Mouse (Mus musculus): ENCODE results near the gene Usp2. TPM values are rescaled to one million over a fixed set of nuclear protein-coding genes. Genes with fewer than 3 reads are reported as not detected.
"Not testable (repeated sequence)": the region's sequence is repeated elsewhere in the genome, so short reads cannot be mapped to it uniquely, and the experiment has no call there.

The Usp2 gene
- total RNA-seq, 1 experiment: 3.9 TPM

- Histone ChIP-seq H3K9ac (ENCODE audit: insufficient read depth, low read depth, low read length, poor library complexity, severe bottlenecking) (peak overlapping the region; percentile 68), H3K9me3 (ENCODE audit: control insufficient read depth, insufficient read depth, low read depth, low read length) (no peaks in the 10 kb centered on the region), H3K36me3 (ENCODE audit: control insufficient read depth, insufficient read depth, low read length, poor library complexity, severe bottlenecking) (peaks cover 17% of the 10 kb centered on the region; the same call in 1 of the 2 replicates), H3K27ac (ENCODE audit: insufficient read depth, low read depth, low read length, poor library complexity, severe bottlenecking) (no peak overlapping the region), H3K4me1 (ENCODE audit: control insufficient read depth in 2 of 2, insufficient read depth in 2 of 2, low read length in 2 of 2, poor library complexity in 1 of 2) (peaks cover 0 to 19% of the 10 kb centered on the region in 2 experiments; a peak in 2 of 4 replicates), H3K4me3 (ENCODE audit: insufficient read depth in 1 of 2, low read depth in 1 of 2, low read length in 2 of 2, poor library complexity in 1 of 2, severe bottlenecking in 1 of 2) (peak overlapping the region; percentile 5 to 66; a peak in 3 of 4 replicates)
- in situ Hi-C loops (cut with MboI; ENCODE audit: low sequenced_read_pairs in 2 of 2, unreplicated experiment in 2 of 2): no loop called here
- no peak for DNase-seq (ENCODE audit: low read depth, low spot score)
- TF ChIP-seq ZNF384 (IDR thresholded peaks at IDR 0.05; ENCODE audit: low read depth, low read length) (no peak), ZC3H11A (IDR thresholded peaks at IDR 0.05; ENCODE audit: borderline replicate concordance, low read depth, low read length) (no peak), CHD2 (IDR thresholded peaks at IDR 0.05; ENCODE audit: low read depth, low read length) (no peak), MAFK (IDR thresholded peaks at IDR 0.05; ENCODE audit: insufficient read depth, low read depth, low read length) (no peak), HCFC1 (IDR thresholded peaks at IDR 0.05; ENCODE audit: borderline replicate concordance, insufficient read depth, low read length) (no peak)
These were observed 40.8 kb downstream of the Usp2 start for GRCm38 (mm10) chr9:44107557-44108179.

- H3K4me1 ChIP-seq (ENCODE audit: control insufficient read depth in 2 of 2, insufficient read depth in 2 of 2, low read length in 2 of 2, poor library complexity in 1 of 2): peaks cover 0 to 19% of the 10 kb centered on the region in 2 experiments; a peak in 2 of 4 replicates
- DNase-seq (ENCODE audit: low read depth, low spot score): no peak
- in situ Hi-C loops (cut with MboI; ENCODE audit: low sequenced_read_pairs in 2 of 2, unreplicated experiment in 2 of 2): no loop called here
- peaks cover 17% of the 10 kb centered on the region; the same call in 1 of the 2 replicates for H3K36me3 ChIP-seq (ENCODE audit: control insufficient read depth, insufficient read depth, low read length, poor library complexity, severe bottlenecking)
- peak overlapping the region; percentile 68; the same call in 1 of the 2 replicates for H3K9ac ChIP-seq (ENCODE audit: insufficient read depth, low read depth, low read length, poor library complexity, severe bottlenecking)
- H3K4me3 ChIP-seq (ENCODE audit: insufficient read depth in 1 of 2, low read depth in 1 of 2, low read length in 2 of 2, poor library complexity in 1 of 2, severe bottlenecking in 1 of 2): peak overlapping the region; percentile 5 to 66; a peak in 3 of 4 replicates
- no peak overlapping the region for H3K27ac ChIP-seq (ENCODE audit: insufficient read depth, low read depth, low read length, poor library complexity, severe bottlenecking)
- TF ChIP-seq MAFK (IDR thresholded peaks at IDR 0.05; ENCODE audit: insufficient read depth, low read depth, low read length) (no peak), ZNF384 (IDR thresholded peaks at IDR 0.05; ENCODE audit: low read depth, low read length) (no peak), ZC3H11A (IDR thresholded peaks at IDR 0.05; ENCODE audit: borderline replicate concordance, low read depth, low read length) (no peak), CHD2 (IDR thresholded peaks at IDR 0.05; ENCODE audit: low read depth, low read length) (no peak), HCFC1 (IDR thresholded peaks at IDR 0.05; ENCODE audit: borderline replicate concordance, insufficient read depth, low read length) (no peak)
- H3K9me3 ChIP-seq (ENCODE audit: control insufficient read depth, insufficient read depth, low read depth, low read length): no peaks in the 10 kb centered on the region
These were observed 41.6 kb downstream of the Usp2 start for GRCm38 (mm10) chr9:44108269-44109055.

GRCm38 (mm10) chr9:44109360-44110095, 42.7 kb downstream of the Usp2 start:
- Histone ChIP-seq H3K36me3 (ENCODE audit: control insufficient read depth, insufficient read depth, low read length, poor library complexity, severe bottlenecking) (peaks cover 17% of the 10 kb centered on the region; the same call in 1 of the 2 replicates), H3K4me3 (ENCODE audit: insufficient read depth in 1 of 2, low read depth in 1 of 2, low read length in 2 of 2, poor library complexity in 1 of 2, severe bottlenecking in 1 of 2) (no peak overlapping the region), H3K27ac (ENCODE audit: insufficient read depth, low read depth, low read length, poor library complexity, severe bottlenecking) (no peak overlapping the region), H3K4me1 (ENCODE audit: control insufficient read depth in 2 of 2, insufficient read depth in 2 of 2, low read length in 2 of 2, poor library complexity in 1 of 2) (peaks cover 0 to 23% of the 10 kb centered on the region in 2 experiments; a peak in 3 of 4 replicates), H3K9ac (ENCODE audit: insufficient read depth, low read depth, low read length, poor library complexity, severe bottlenecking) (no peak overlapping the region), H3K9me3 (ENCODE audit: control insufficient read depth, insufficient read depth, low read depth, low read length) (no peaks in the 10 kb centered on the region)
- in situ Hi-C loops (cut with MboI; ENCODE audit: low sequenced_read_pairs in 2 of 2, unreplicated experiment in 2 of 2): no loop called here
- no peak for DNase-seq (ENCODE audit: low read depth, low spot score)
- TF ChIP-seq HCFC1 (IDR thresholded peaks at IDR 0.05; ENCODE audit: borderline replicate concordance, insufficient read depth, low read length): no peak
- TF ChIP-seq ZC3H11A (IDR thresholded peaks at IDR 0.05; ENCODE audit: borderline replicate concordance, low read depth, low read length): peak; percentile 22; the same call in 1 of the 2 replicates

- in situ Hi-C loops (cut with MboI; ENCODE audit: low sequenced_read_pairs in 2 of 2, unreplicated experiment in 2 of 2); H3K4me3 ChIP-seq (ENCODE audit: insufficient read depth in 1 of 2, low read depth in 1 of 2, low read length in 2 of 2, poor library complexity in 1 of 2, severe bottlenecking in 1 of 2); DNase-seq (ENCODE audit: low read depth, low spot score); H3K27ac ChIP-seq (ENCODE audit: insufficient read depth, low read depth, low read length, poor library complexity, severe bottlenecking); H3K9ac ChIP-seq (ENCODE audit: insufficient read depth, low read depth, low read length, poor library complexity, severe bottlenecking); H3K9me3 ChIP-seq (ENCODE audit: control insufficient read depth, insufficient read depth, low read depth, low read length): not testable (repeated sequence)
- Histone ChIP-seq H3K4me1 (ENCODE audit: control insufficient read depth in 2 of 2, insufficient read depth in 2 of 2, low read length in 2 of 2, poor library complexity in 1 of 2) (peaks cover 0 to 29% of the 10 kb centered on the region in 2 experiments; a peak in 3 of 4 replicates), H3K36me3 (ENCODE audit: control insufficient read depth, insufficient read depth, low read length, poor library complexity, severe bottlenecking) (peaks cover 11% of the 10 kb centered on the region; the same call in 1 of the 2 replicates)
These were observed 45.1 kb downstream of the Usp2 start for GRCm38 (mm10) chr9:44111909-44112308.
